7 mouse cellular contexts compared by ENCODE assay signal in genomic region chrX:24169992-24170391, GRCm38 (mm10).
A peak's percentile ranks its signal among the peaks of the same experiment; 100 is the strongest.
DNase-seq lines count a peak whose midpoint lies in the region; ATAC-seq and TF ChIP-seq lines count a peak whose summit lies in the region.
"Not testable (repeated sequence)": the region's sequence is repeated elsewhere in the genome, so short reads cannot be mapped to it uniquely, and the experiment has no call there.

No protein-coding gene starts in this region.

- DNase-seq in ES-CJ7 (ENCODE audit: low read depth, low spot score) (peak; percentile 8), R1 (ENCODE audit: low read depth, low spot score) (peak; percentile 9)
- DNase-seq in embryo, embryonic 10 days (ENCODE audit: low spot score), result peak; percentile 3
- peak; percentile 44 for DNase-seq in kidney, adult 18-20 months
- peak; percentile 3 to 60 for DNase-seq in kidney, postnatal 36 days
- not testable (repeated sequence) for DNase-seq in lung, embryonic 14.5 days
- peak; percentile 7 for DNase-seq in urinary bladder, postnatal 14 days (ENCODE audit: low spot score)

- 55% methylated on average over 3 of the region's 3 CpGs for WGBS in lung, embryonic 14.5 days

- H3K4me3 ChIP-seq in lung, embryonic 14.5 days (ENCODE audit: low read depth, low read length), result not testable (repeated sequence)

- peak; percentile 20; the same call in 1 of the 2 replicates for TF ChIP-seq CTCF in lung, embryonic 14.5 days (IDR thresholded peaks at IDR 0.05; ENCODE audit: low read depth)

- ATAC-seq in lung, embryonic 14.5 days (ENCODE audit: insufficient read depth), result not testable (repeated sequence)

- not testable (repeated sequence) for H3K27me3 ChIP-seq in lung, embryonic 14.5 days (ENCODE audit: insufficient read depth, low read length)

- H3K9me3 ChIP-seq in lung, embryonic 14.5 days (ENCODE audit: low read depth, low read length), result not testable (repeated sequence)

- not testable (repeated sequence) for H3K36me3 ChIP-seq in lung, embryonic 14.5 days (ENCODE audit: insufficient read depth)

- not testable (repeated sequence) for H3K4me2 ChIP-seq in lung, embryonic 14.5 days

- not testable (repeated sequence) for H3K27ac ChIP-seq in lung, embryonic 14.5 days (ENCODE audit: low read depth)

- H3K9ac ChIP-seq in lung, embryonic 14.5 days, result not testable (repeated sequence)

- not testable (repeated sequence) for H3K4me1 ChIP-seq in lung, embryonic 14.5 days (ENCODE audit: insufficient read depth)
